Mouse (Mus musculus) MEL-GATA-1-ER (cell line): ENCODE data around the gene Slc24a2.

Experiments used
- DNase-seq: peaks from one replicate; pipeline ENCODE4 v3.0.0-alpha.2; 2012; ENCODE audit warnings: low read depth; ENCODE audit errors: extremely low read depth

The Slc24a2 gene

GRCm38 (mm10) chr4:87119758-87120157 lies 110.5 kb downstream of the Slc24a2 start:
- no peak for DNase-seq

GRCm38 (mm10) chr4:87115726-87116125 lies 114.6 kb downstream of the Slc24a2 start:
- no peak for DNase-seq

GRCm38 (mm10) chr4:87109331-87110059 lies 120.8 kb downstream of the Slc24a2 start:
- no peak for DNase-seq

- DNase-seq, result no peak
These were observed 129.3 kb downstream of the Slc24a2 start for GRCm38 (mm10) chr4:87100936-87101335.

- DNase-seq, result no peak
These were observed 134.1 kb downstream of the Slc24a2 start for GRCm38 (mm10) chr4:87096186-87096585.

GRCm38 (mm10) chr4:87093612-87094011 lies 136.7 kb downstream of the Slc24a2 start:
- no peak for DNase-seq

- no peak for DNase-seq
These were observed 139.4 kb downstream of the Slc24a2 start for GRCm38 (mm10) chr4:87090841-87091240.

GRCm38 (mm10) chr4:87088713-87089112 lies 141.6 kb downstream of the Slc24a2 start:
- no peak for DNase-seq

GRCm38 (mm10) chr4:87087597-87087996 lies 142.7 kb downstream of the Slc24a2 start:
- no peak for DNase-seq

GRCm38 (mm10) chr4:87086933-87087577 lies 143.2 kb downstream of the Slc24a2 start:
- no peak for DNase-seq

- DNase-seq, result no peak
These were observed 149.0 kb downstream of the Slc24a2 start for GRCm38 (mm10) chr4:87081321-87081720.

GRCm38 (mm10) chr4:87079305-87079704 lies 151.0 kb downstream of the Slc24a2 start:
- DNase-seq, result no peak

GRCm38 (mm10) chr4:87078726-87079125 lies 151.6 kb downstream of the Slc24a2 start:
- DNase-seq, result no peak

GRCm38 (mm10) chr4:87075761-87076160 lies 154.5 kb downstream of the Slc24a2 start:
- DNase-seq, result no peak

- DNase-seq, result no peak
These were observed 162.2 kb downstream of the Slc24a2 start for GRCm38 (mm10) chr4:87068121-87068520.

- no peak for DNase-seq
These were observed 165.1 kb downstream of the Slc24a2 start for GRCm38 (mm10) chr4:87065227-87065626.

- DNase-seq, result no peak
These were observed 165.7 kb downstream of the Slc24a2 start for GRCm38 (mm10) chr4:87064561-87064960.

- DNase-seq, result no peak
These were observed 167.5 kb downstream of the Slc24a2 start for GRCm38 (mm10) chr4:87062771-87063253.

GRCm38 (mm10) chr4:87061696-87062095 lies 168.6 kb downstream of the Slc24a2 start:
- DNase-seq, result no peak

- DNase-seq, result no peak
These were observed 172.7 kb downstream of the Slc24a2 start for GRCm38 (mm10) chr4:87057572-87057971.

GRCm38 (mm10) chr4:87055768-87056167 lies 174.5 kb downstream of the Slc24a2 start:
- no peak for DNase-seq

- DNase-seq, result no peak
These were observed 177.4 kb downstream of the Slc24a2 start for GRCm38 (mm10) chr4:87052881-87053280.

- no peak for DNase-seq
These were observed 181.2 kb downstream of the Slc24a2 start for GRCm38 (mm10) chr4:87049061-87049460.
